Mouse (Mus musculus): Measurements from ENCODE around the gene Rogdi. TPM values are rescaled to one million over a fixed set of nuclear protein-coding genes. Genes with fewer than 3 reads are reported as not detected.

Rogdi gene
- polyA plus RNA-seq (2014; fragmentation: Nextera tagmentation; extraction: Ambion mirVana) = 101 and 103 TPM in 2 replicates

GRCm38 (mm10) chr16:5013054-5013838 lies at the start of gene Rogdi:
Gene Rogdi, minus strand, starts transcription at chr16:5013553.
- H3K36me3 ChIP-seq (ENCODE audit: control insufficient read depth, insufficient read depth, low read length) = peaks cover 46% of the 10 kb centered on the region
- peak within 1 kb of the TSS; percentile 56 for H3K27ac ChIP-seq (ENCODE audit: low read depth, low read length)
- no peaks in the 10 kb centered on the region for H3K9me3 ChIP-seq (replicated peaks; ENCODE audit: control insufficient read depth, low read length)
- H3K4me2 ChIP-seq (ENCODE audit: low read length) = peak within 1 kb of the TSS; percentile 76
- WGBS = 3% methylated on average over 60 of the region's 63 CpGs
- H3K4me1 ChIP-seq (ENCODE audit: control insufficient read depth, insufficient read depth, low read length) = peaks cover 6% of the 10 kb centered on the region
- DNase-seq (ENCODE audit: low spot score) (peak; percentile 100), ATAC-seq (peak; percentile 99)
- H3K4me3 ChIP-seq (ENCODE audit: low read depth, low read length) = peak within 1 kb of the TSS; percentile 57
- peak within 1 kb of the TSS; percentile 69 for H3K9ac ChIP-seq (ENCODE audit: low read length)
- no peaks in the 10 kb centered on the region for H3K27me3 ChIP-seq (replicated peaks; ENCODE audit: control insufficient read depth, insufficient read depth, low read length)

DNA sequence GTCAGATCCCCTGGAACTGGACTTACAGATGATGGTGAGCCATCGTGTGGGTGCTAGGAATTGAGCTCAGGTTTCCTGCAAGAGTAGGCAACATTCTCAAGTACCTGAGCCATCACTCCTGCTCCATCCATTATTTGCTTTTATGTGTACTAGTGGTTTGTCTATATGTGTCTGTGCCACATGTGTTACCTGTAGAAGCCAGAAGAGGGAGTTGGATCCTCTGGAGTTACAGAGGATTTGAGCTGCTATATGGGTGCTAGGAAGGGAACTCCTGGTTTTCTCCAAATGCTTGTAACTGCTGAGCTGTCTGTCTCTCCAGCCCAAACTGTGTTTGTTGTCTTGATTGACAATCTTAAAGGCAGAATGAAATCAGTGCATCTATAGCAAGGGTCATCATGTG lies 44.8 kb upstream of the Rogdi start:
- Histone ChIP-seq H3K27ac (ENCODE audit: low read depth, low read length) (no peak overlapping the region), H3K9ac (ENCODE audit: low read length) (no peak overlapping the region), H3K4me2 (ENCODE audit: low read length) (no peak overlapping the region), H3K36me3 (ENCODE audit: control insufficient read depth, insufficient read depth, low read length) (peaks cover 60% of the 10 kb centered on the region), H3K4me3 (ENCODE audit: low read depth, low read length) (no peak overlapping the region), H3K4me1 (ENCODE audit: control insufficient read depth, insufficient read depth, low read length) (no peaks in the 10 kb centered on the region), H3K9me3 (replicated peaks; ENCODE audit: control insufficient read depth, low read length) (no peaks in the 10 kb centered on the region), H3K27me3 (replicated peaks; ENCODE audit: control insufficient read depth, insufficient read depth, low read length) (no peaks in the 10 kb centered on the region)
- DNase-seq (ENCODE audit: low spot score) (peak; percentile 20), ATAC-seq (no peak)
- 85% methylated on average over 1 of the region's 1 CpGs for WGBS

DNA sequence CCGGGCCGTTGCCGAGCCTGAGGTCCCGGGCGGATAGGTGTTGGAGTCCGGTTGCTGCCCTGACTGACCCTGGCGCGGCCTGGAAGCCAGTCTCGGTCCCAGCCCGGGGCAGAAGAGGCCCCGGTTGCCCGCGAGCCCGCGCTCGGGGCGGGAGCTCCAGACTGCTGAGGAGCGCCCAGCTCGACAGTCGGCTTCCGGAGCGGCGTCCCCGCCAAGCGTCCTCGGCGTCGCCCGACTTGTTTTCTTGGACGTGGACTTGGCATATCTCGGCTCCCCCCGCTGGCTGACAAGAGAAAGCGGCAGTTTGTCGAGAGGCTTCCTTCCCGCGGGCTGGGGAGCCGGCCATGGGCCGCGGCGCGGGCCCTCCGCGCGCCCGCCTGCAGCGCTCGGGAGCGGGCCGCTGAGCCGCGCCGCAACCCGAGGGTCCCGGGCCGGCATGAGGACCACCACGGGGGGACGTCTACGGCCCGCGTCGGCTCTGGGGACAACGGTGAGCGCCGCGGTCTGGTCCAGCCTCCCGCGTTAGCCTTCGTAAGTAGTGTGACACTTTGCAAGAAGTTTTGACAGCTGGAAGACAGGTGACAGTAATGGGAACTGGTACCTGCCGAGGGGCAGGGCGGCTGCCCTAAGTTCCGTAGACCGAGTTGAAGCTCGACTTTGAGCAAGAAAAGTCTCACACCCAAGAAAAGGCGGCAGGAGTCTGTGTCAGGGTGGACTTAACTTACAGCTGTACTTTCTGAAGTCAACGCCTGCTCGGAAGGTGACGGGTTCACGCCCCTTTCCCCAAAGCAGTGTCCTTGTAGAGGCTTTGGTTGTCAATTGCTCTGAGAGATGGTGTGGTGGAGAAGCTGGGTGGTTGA lies 37.1 kb upstream of the Rogdi start:
- Histone ChIP-seq H3K36me3 (ENCODE audit: control insufficient read depth, insufficient read depth, low read length) (peaks cover 39% of the 10 kb centered on the region), H3K9ac (ENCODE audit: low read length) (peak overlapping the region; percentile 91), H3K4me2 (ENCODE audit: low read length) (peak overlapping the region; percentile 97), H3K27me3 (replicated peaks; ENCODE audit: control insufficient read depth, insufficient read depth, low read length) (no peaks in the 10 kb centered on the region), H3K27ac (ENCODE audit: low read depth, low read length) (peak overlapping the region; percentile 94), H3K4me1 (ENCODE audit: control insufficient read depth, insufficient read depth, low read length) (peaks cover 19% of the 10 kb centered on the region), H3K9me3 (replicated peaks; ENCODE audit: control insufficient read depth, low read length) (no peaks in the 10 kb centered on the region), H3K4me3 (ENCODE audit: low read depth, low read length) (peak overlapping the region; percentile 96)
- under 1% methylated on average over 73 of the region's 78 CpGs for WGBS
- peak; percentile 82 for DNase-seq (ENCODE audit: low spot score)
- ATAC-seq = peak; percentile 54

DNA sequence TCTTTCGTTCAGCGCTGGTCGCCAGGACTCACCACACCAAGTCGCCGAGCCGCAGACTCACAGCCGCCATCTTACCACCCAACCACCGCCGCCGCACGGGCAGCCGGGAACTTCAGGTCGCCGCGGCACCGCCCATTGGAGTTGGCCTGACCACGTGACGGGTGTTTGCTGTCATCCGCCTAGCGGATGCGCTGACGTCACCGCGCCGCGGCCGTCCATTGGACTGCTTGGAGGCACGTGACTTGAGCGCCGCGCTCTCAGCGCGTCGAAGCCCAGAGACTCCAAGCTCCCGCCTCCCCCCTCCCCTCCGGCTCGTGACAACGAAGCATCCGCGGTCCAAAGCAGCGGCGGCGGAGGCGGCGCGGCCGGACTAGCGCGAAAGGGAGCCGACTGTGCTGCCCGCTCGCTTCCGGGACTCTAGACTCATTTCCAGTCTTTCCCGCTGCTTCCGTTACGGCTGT lies 36.5 kb upstream of the Rogdi start, which contains the start of the genes Glyr1 and Ubn1:
TSS of gene Glyr1 (minus strand) at position 90 of the 461 bp plus-strand sequence.
TSS of gene Ubn1 (plus strand) at position 284 of the 461 bp plus-strand sequence.
- H3K4me3 ChIP-seq (ENCODE audit: low read depth, low read length) = peak within 1 kb of the TSS; percentile 96
- H3K4me1 ChIP-seq (ENCODE audit: control insufficient read depth, insufficient read depth, low read length) = peaks cover 19% of the 10 kb centered on the region
- peak within 1 kb of the TSS; percentile 94 for H3K27ac ChIP-seq (ENCODE audit: low read depth, low read length)
- H3K36me3 ChIP-seq (ENCODE audit: control insufficient read depth, insufficient read depth, low read length) = peaks cover 39% of the 10 kb centered on the region
- peak; percentile 100 for ATAC-seq
- H3K9ac ChIP-seq (ENCODE audit: low read length) = peak within 1 kb of the TSS; percentile 94
- peak; percentile 100 for DNase-seq (ENCODE audit: low spot score)
- no peaks in the 10 kb centered on the region for H3K9me3 ChIP-seq (replicated peaks; ENCODE audit: control insufficient read depth, low read length)
- no peaks in the 10 kb centered on the region for H3K27me3 ChIP-seq (replicated peaks; ENCODE audit: control insufficient read depth, insufficient read depth, low read length)
- peak within 1 kb of the TSS; percentile 97 for H3K4me2 ChIP-seq (ENCODE audit: low read length)
- WGBS = under 1% methylated on average over 56 of the region's 56 CpGs

DNA sequence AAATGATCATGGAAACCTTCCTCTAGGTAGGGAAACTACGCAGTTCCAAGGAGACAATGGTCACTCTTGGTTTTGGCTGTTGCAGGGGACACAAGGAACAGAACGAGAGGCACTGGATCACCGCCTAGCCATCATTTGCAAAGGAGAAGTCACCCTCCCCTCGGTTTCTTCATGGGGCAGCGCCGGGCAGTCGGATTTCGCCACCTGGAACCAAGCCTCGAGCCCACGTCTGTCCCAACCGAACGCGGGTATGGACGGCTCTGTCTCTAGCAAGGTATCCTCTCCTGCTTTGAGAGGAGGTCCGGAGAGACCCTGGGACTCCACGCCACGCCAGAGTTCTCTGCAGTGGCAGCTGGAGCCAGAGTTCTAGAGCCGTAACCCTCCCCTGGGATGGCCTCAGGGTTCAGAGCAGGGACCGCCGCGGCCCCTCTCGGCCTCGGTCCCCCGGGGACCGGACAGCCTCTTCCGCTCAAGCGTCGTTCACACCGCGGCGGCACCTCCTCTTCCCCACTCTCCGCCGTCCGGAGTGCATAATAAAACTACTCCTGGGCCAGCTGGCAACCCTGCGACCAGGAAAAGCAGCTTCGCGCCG lies 35.9 kb upstream of the Rogdi start:
- peak; percentile 51 for ATAC-seq
- peaks cover 19% of the 10 kb centered on the region for H3K4me1 ChIP-seq (ENCODE audit: control insufficient read depth, insufficient read depth, low read length)
- H3K9ac ChIP-seq (ENCODE audit: low read length) = peak overlapping the region; percentile 94
- peak overlapping the region; percentile 79 for H3K27ac ChIP-seq (ENCODE audit: low read depth, low read length)
- no peaks in the 10 kb centered on the region for H3K27me3 ChIP-seq (replicated peaks; ENCODE audit: control insufficient read depth, insufficient read depth, low read length)
- WGBS = under 1% methylated on average over 38 of the region's 38 CpGs
- DNase-seq (ENCODE audit: low spot score) = no peak
- H3K36me3 ChIP-seq (ENCODE audit: control insufficient read depth, insufficient read depth, low read length) = peaks cover 43% of the 10 kb centered on the region
- H3K4me2 ChIP-seq (ENCODE audit: low read length) = peak overlapping the region; percentile 91
- peak overlapping the region; percentile 96 for H3K4me3 ChIP-seq (ENCODE audit: low read depth, low read length)
- no peaks in the 10 kb centered on the region for H3K9me3 ChIP-seq (replicated peaks; ENCODE audit: control insufficient read depth, low read length)

DNA sequence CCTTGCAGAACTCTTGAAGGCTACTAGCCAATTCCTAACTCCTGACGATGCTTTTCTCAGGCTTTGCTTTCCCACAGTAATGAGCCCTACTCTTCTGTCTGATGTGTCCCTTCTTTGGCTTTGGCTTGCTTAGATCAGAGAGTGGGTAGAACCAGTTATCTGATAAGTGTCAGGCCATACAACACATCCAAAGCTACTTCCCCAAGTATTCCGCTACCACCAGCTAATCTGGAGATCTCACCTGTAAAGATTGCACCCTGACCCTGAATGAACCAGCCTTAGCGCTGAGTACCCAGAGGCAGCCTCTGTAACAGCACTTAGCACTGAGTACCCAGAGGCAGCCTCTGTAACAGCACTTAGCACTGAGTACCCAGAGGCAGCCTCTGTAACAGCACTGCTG lies 32.0 kb upstream of the Rogdi start:
- ATAC-seq (no peak), DNase-seq (ENCODE audit: low spot score) (no peak)
- no peak overlapping the region for H3K4me3 ChIP-seq (ENCODE audit: low read depth, low read length)
- 92% methylated on average over 3 of the region's 3 CpGs for WGBS
- no peaks in the 10 kb centered on the region for H3K9me3 ChIP-seq (replicated peaks; ENCODE audit: control insufficient read depth, low read length)
- no peak overlapping the region for H3K27ac ChIP-seq (ENCODE audit: low read depth, low read length)
- no peak overlapping the region for H3K4me2 ChIP-seq (ENCODE audit: low read length)
- no peak overlapping the region for H3K9ac ChIP-seq (ENCODE audit: low read length)
- H3K4me1 ChIP-seq (ENCODE audit: control insufficient read depth, insufficient read depth, low read length) = peaks cover 9% of the 10 kb centered on the region
- H3K27me3 ChIP-seq (replicated peaks; ENCODE audit: control insufficient read depth, insufficient read depth, low read length) = no peaks in the 10 kb centered on the region
- H3K36me3 ChIP-seq (ENCODE audit: control insufficient read depth, insufficient read depth, low read length) = peaks cover 70% of the 10 kb centered on the region

DNA sequence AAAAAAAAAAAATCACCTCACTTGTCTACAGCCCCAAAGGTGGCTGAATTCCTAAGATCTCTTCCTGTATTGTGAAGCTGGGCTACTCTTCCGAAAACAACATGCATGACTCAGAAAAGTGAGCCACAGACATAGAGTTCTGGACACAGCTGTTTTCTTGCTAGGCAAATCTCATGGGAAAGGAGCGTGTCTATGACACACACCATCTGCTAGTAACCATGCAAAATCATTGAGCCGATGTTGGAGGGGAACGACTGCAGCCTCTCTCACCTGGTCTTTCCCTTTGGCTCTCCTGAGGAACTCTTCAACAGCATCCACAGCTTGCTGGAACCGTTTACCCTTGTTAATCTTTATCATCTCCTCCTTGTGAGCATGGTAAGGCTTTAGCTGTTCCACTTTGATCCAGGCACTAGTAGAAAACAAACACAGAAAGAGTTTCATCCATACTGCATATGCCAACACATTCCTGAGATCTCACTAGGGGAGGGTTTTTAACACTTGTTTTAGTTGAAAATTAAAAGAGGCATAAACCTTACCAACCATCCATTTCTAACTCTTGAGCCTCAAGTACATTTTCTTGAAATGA lies 23.4 kb upstream of the Rogdi start:
- Histone ChIP-seq H3K36me3 (ENCODE audit: control insufficient read depth, insufficient read depth, low read length) (peaks cover 97% of the 10 kb centered on the region), H3K9me3 (replicated peaks; ENCODE audit: control insufficient read depth, low read length) (no peaks in the 10 kb centered on the region), H3K4me2 (ENCODE audit: low read length) (no peak overlapping the region), H3K9ac (ENCODE audit: low read length) (no peak overlapping the region), H3K4me3 (ENCODE audit: low read depth, low read length) (no peak overlapping the region), H3K27ac (ENCODE audit: low read depth, low read length) (no peak overlapping the region), H3K27me3 (replicated peaks; ENCODE audit: control insufficient read depth, insufficient read depth, low read length) (no peaks in the 10 kb centered on the region), H3K4me1 (ENCODE audit: control insufficient read depth, insufficient read depth, low read length) (no peaks in the 10 kb centered on the region)
- 87% methylated on average over 5 of the region's 5 CpGs for WGBS
- DNase-seq (ENCODE audit: low spot score) = no peak
- no peak for ATAC-seq

DNA sequence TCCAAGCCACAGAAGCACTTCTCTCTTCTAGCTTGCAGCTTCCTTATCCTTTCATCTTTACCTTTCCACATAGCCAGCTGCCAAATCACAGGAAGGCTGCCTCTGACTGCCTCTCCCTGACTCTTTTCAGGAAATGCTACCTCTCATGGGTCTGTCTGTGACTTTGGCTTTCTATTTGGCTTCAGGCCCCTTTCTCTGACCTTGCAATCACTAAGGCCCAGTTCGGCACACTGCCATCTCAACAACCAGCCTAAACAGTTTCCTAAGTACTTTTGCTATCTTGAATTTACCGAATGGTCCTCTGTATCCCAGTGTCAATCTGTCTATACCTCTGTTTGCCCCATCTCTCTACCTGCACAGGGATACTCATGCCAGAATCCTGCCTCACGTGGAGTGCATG lies 22.2 kb upstream of the Rogdi start:
- ATAC-seq (no peak), DNase-seq (ENCODE audit: low spot score) (no peak)
- 97% methylated on average over 3 of the region's 3 CpGs for WGBS
- no peak overlapping the region for H3K27ac ChIP-seq (ENCODE audit: low read depth, low read length)
- no peaks in the 10 kb centered on the region for H3K4me1 ChIP-seq (ENCODE audit: control insufficient read depth, insufficient read depth, low read length)
- H3K9ac ChIP-seq (ENCODE audit: low read length) = no peak overlapping the region
- H3K4me3 ChIP-seq (ENCODE audit: low read depth, low read length) = no peak overlapping the region
- H3K36me3 ChIP-seq (ENCODE audit: control insufficient read depth, insufficient read depth, low read length) = peaks cover 97% of the 10 kb centered on the region
- no peak overlapping the region for H3K4me2 ChIP-seq (ENCODE audit: low read length)
- H3K9me3 ChIP-seq (replicated peaks; ENCODE audit: control insufficient read depth, low read length) = no peaks in the 10 kb centered on the region
- H3K27me3 ChIP-seq (replicated peaks; ENCODE audit: control insufficient read depth, insufficient read depth, low read length) = no peaks in the 10 kb centered on the region
